Mouse (Mus musculus): ENCODE results near the gene Itgb1. TPM values are rescaled to one million over a fixed set of nuclear protein-coding genes. Genes with fewer than 3 reads are reported as not detected.

The Itgb1 gene
- polyA plus RNA-seq, 1 experiment from 2014 or later: 101 TPM

Other genes with a start within 250 kb of the Itgb1 start
- not detected in 2 replicates for gene Gm3952, start 113.0 kb downstream of the Itgb1 start, polyA plus RNA-seq (2015; fragmentation: Nextera tagmentation; extraction: Ambion mirVana)